Mouse (Mus musculus) lung, embryonic 16.5 days (tissue): ENCODE measurements around the gene Snx33. TPM values are rescaled to one million over a fixed set of nuclear protein-coding genes. Genes with fewer than 3 reads are reported as not detected.
A peak's percentile ranks its signal among the peaks of the same experiment; 100 is the strongest.

Experiments used
- ATAC-seq: fragments of 200-750 bp; cut with Nextera tagmentation; 2 replicates; pipeline ENCODE4 v1.8.0; 2017; ENCODE audit warnings: low read depth, mild to moderate bottlenecking, moderate library complexity
- H3K27ac ChIP-seq: fragments of 300-500 bp; sonication (generic); 2 replicates; pipeline ENCODE4 v1.5.1; 2014; ENCODE audit warnings: mild to moderate bottlenecking, control low read depth, low read length
- H3K27me3 ChIP-seq: fragments of 300-500 bp; sonication (generic); 2 replicates; pipeline ENCODE4 v1.6.1; 2014; ENCODE audit warnings: low read depth, low read length, mixed read lengths; ENCODE audit not compliant: control insufficient read depth, insufficient read depth
- H3K36me3 ChIP-seq: fragments of 300-500 bp; sonication (generic); 2 replicates; pipeline ENCODE4 v1.6.1; 2014; ENCODE audit warnings: low read length; ENCODE audit not compliant: control insufficient read depth, insufficient read depth
- H3K4me1 ChIP-seq: fragments of 300-500 bp; sonication (generic); replicated peaks from 2 replicates; pipeline ENCODE4 v1.6.1; 2014; ENCODE audit warnings: low read length, mixed read lengths; ENCODE audit not compliant: control insufficient read depth, insufficient read depth
- H3K4me2 ChIP-seq: fragments of 300-500 bp; sonication (generic); 2 replicates; pipeline ENCODE4 v1.6.1; 2014; ENCODE audit warnings: low read depth, low read length, control low read depth
- H3K4me3 ChIP-seq: fragments of 300-500 bp; sonication (generic); 2 replicates; pipeline ENCODE4 v1.5.1; 2014; ENCODE audit warnings: mild to moderate bottlenecking, low read length, control low read depth
- H3K9ac ChIP-seq: fragments of 300-500 bp; sonication (generic); 2 replicates; pipeline ENCODE4 v1.6.1; 2014; ENCODE audit warnings: low read length, control low read depth
- H3K9me3 ChIP-seq: fragments of 300-500 bp; sonication (generic); 2 replicates; pipeline ENCODE4 v1.6.1; 2016; ENCODE audit warnings: low read length; ENCODE audit not compliant: control insufficient read depth
- WGBS: fragments of 180-500 bp; shearing (Covaris S2); extraction: QIAGEN DNeasy Blood & Tissue Kit; methylation state at CpG from one replicate; pipeline ENCODE4 v1.1.7; 2014; 5-methylcytosine and 5-hydroxymethylcytosine counted together
- polyA plus RNA-seq: library from polyadenylated mRNA; unstranded; fragments of >200 nt; fragmentation: Nextera tagmentation; extraction: Ambion mirVana; gene quantifications from 2 replicates; pipeline ENCODE4 v1.2.1, GENCODE M21; 2015

The Snx33 gene
- polyA plus RNA-seq, 1 experiment from 2014 or later: 12.2 TPM

GRCm38 (mm10) chr9:56929496-56929895, 1.3 kb upstream of the Snx33 start:
- Histone ChIP-seq H3K4me2 (no peak overlapping the region), H3K4me1 (peaks cover 28% of the 10 kb centered on the region), H3K9ac (no peak overlapping the region), H3K4me3 (no peak overlapping the region), H3K36me3 (no peaks in the 10 kb centered on the region; the same call in 1 of the 2 replicates), H3K27ac (no peak overlapping the region), H3K27me3 (no peaks in the 10 kb centered on the region), H3K9me3 (no peaks in the 10 kb centered on the region)
- no peak for ATAC-seq
- WGBS: 28% methylated on average over 4 of the region's 4 CpGs

GRCm38 (mm10) chr9:56927191-56928012, 769 bp downstream of the Snx33 start:
- Histone ChIP-seq H3K27me3 (no peaks in the 10 kb centered on the region), H3K36me3 (peaks cover under 1% of the 10 kb centered on the region; the same call in 1 of the 2 replicates), H3K9ac (peak overlapping the region; percentile 76), H3K9me3 (no peaks in the 10 kb centered on the region), H3K27ac (peak overlapping the region; percentile 98), H3K4me1 (peaks cover 47% of the 10 kb centered on the region), H3K4me3 (peak overlapping the region; percentile 68), H3K4me2 (peak overlapping the region; percentile 80)
- WGBS: 1% methylated on average over 35 of the region's 35 CpGs
- peak; percentile 19 for ATAC-seq

- H3K27ac ChIP-seq: peak overlapping the region; percentile 98; the same call in 1 of the 2 replicates
- 72% methylated on average over 10 of the region's 10 CpGs for WGBS
Observed at GRCm38 (mm10) chr9:56926387-56926786, 1.8 kb downstream of the Snx33 start.

DNA sequence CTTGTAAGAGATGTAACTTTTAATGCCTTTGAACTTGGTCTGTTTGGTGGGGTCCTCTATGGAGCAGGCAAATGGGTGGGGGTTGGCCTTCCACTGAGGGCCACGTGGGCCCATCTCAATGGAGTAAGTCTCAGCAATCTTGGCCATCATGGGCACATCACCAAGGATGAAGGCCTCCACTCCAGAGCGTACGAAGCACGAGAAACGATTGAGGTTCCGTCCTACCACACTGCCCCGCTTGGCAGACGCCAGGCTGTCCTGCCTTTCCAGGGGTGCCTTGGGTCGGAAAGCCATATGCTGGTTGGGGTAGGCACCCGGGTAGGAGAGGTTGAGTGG, 2.2 kb downstream of the Snx33 start:
- Histone ChIP-seq H3K27ac (no peak overlapping the region), H3K9ac (peak overlapping the region; percentile 76), H3K27me3 (no peaks in the 10 kb centered on the region), H3K4me1 (peaks cover 47% of the 10 kb centered on the region), H3K4me2 (peak overlapping the region; percentile 80), H3K4me3 (peak overlapping the region; percentile 68), H3K9me3 (no peaks in the 10 kb centered on the region), H3K36me3 (peaks cover 12% of the 10 kb centered on the region)
- no peak for ATAC-seq
- 94% methylated on average over 10 of the region's 10 CpGs for WGBS

More at GRCm38 (mm10) chr9:56926387-56926786, 1.8 kb downstream of the Snx33 start:
- Histone ChIP-seq H3K27me3 (no peaks in the 10 kb centered on the region), H3K36me3 (peaks cover 11% of the 10 kb centered on the region), H3K9me3 (no peaks in the 10 kb centered on the region), H3K4me2 (peak overlapping the region; percentile 80), H3K4me3 (peak overlapping the region; percentile 68), H3K9ac (peak overlapping the region; percentile 76), H3K4me1 (peaks cover 47% of the 10 kb centered on the region)
- ATAC-seq: no peak

DNA sequence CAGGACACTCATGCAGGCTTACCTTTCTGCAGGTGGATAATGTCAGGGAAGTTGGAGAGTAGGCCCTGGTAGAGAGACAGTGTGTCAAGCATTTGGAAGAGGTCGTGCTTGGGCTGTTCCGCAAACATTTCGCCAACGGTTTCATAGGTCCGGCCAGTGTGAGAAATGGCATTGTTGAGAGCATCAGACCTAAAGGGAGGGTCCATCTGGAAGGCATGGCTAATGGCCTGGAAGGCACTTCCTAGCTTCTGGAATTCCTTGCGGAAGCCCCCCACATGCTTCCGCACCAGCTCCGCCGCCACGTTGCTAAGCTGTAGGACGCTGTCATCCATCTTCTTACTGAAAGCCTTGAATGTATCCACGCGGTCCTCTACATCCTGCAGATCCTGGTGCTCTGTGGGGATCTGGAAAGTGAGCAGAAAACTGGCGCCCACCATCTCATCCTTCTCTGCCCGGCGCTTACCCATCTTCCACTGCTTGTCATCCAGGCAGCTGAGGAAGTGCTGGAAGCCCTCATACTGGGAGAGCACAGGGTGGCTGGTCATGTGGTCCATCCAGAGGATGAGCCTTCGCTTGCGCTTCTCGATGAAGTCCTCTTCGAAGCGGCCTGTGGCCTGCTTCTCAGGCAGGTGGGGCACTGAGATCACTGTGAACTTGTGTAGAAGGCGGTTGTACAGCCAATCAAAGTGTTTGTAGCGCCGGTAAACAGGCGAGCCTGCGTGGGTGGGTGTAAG, 2.7 kb downstream of the Snx33 start:
- Histone ChIP-seq H3K9me3 (no peaks in the 10 kb centered on the region), H3K27me3 (no peaks in the 10 kb centered on the region), H3K27ac (peak overlapping the region; percentile 86), H3K4me3 (peak overlapping the region; percentile 47), H3K9ac (peak overlapping the region; percentile 58), H3K36me3 (peaks cover 12% of the 10 kb centered on the region), H3K4me1 (peaks cover 47% of the 10 kb centered on the region), H3K4me2 (peak overlapping the region; percentile 80)
- WGBS: 66% methylated on average over 26 of the region's 26 CpGs
- no peak for ATAC-seq

DNA sequence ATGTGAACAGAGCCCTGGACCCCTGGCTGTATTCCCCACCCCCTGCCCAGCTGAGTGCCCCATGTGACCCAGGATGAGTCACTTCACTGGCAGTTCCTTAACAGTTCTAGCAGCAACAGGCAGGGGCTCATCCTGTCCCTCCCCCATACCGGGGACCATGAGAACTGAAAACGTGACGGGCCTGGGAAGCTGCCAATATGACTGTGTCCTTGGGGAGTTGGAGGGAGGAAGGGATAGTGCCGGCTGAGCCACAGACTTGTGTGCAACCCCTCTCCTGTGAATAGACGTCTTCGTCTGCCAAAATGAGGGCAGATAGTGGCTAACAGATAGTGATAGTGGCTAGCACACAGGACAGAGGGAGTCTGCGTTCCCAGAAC, 3.5 kb downstream of the Snx33 start:
- H3K27me3 ChIP-seq: no peaks in the 10 kb centered on the region
- peak overlapping the region; percentile 58 for H3K9ac ChIP-seq
- peaks cover 15% of the 10 kb centered on the region for H3K36me3 ChIP-seq
- no peaks in the 10 kb centered on the region for H3K9me3 ChIP-seq
- peaks cover 47% of the 10 kb centered on the region for H3K4me1 ChIP-seq
- peak overlapping the region; percentile 80 for H3K4me2 ChIP-seq
- ATAC-seq: peak; percentile 68
- peak overlapping the region; percentile 86 for H3K27ac ChIP-seq
- H3K4me3 ChIP-seq: peak overlapping the region; percentile 47
- 5% methylated on average over 7 of the region's 7 CpGs for WGBS

GRCm38 (mm10) chr9:56923841-56924650, 4.1 kb downstream of the Snx33 start:
- Histone ChIP-seq H3K4me2 (peak overlapping the region; percentile 80), H3K27ac (peak overlapping the region; percentile 86), H3K27me3 (no peaks in the 10 kb centered on the region), H3K9ac (peak overlapping the region; percentile 58), H3K9me3 (no peaks in the 10 kb centered on the region), H3K36me3 (peaks cover 15% of the 10 kb centered on the region), H3K4me3 (peak overlapping the region; percentile 47), H3K4me1 (peaks cover 47% of the 10 kb centered on the region)
- no peak for ATAC-seq
- WGBS: 27% methylated on average over 8 of the region's 8 CpGs

DNA sequence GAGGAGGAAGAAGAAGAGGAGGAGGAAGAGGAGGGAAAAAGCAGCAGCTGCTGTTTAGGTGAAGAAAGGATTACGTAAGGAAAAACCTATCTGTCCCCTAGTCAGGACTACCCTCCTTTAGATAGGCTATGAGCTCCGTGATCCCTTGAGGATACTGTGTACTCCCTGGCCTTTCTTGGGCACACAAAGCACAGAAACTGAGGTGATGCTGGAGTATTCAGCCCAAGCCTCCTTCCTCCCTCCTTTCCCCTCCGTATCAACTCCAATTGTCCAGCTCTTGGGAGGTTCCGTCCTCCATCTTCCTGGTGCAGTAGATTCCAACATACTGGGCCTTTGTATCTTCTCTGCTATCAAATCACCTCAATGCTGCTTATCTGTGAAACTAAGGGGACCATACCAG, 5.4 kb downstream of the Snx33 start:
- H3K9me3 ChIP-seq: no peaks in the 10 kb centered on the region
- H3K27ac ChIP-seq: no peak overlapping the region
- no peak overlapping the region for H3K4me2 ChIP-seq
- H3K36me3 ChIP-seq: peaks cover 23% of the 10 kb centered on the region
- peaks cover 42% of the 10 kb centered on the region for H3K4me1 ChIP-seq
- ATAC-seq: no peak
- no peaks in the 10 kb centered on the region for H3K27me3 ChIP-seq
- 86% methylated on average over 4 of the region's 4 CpGs for WGBS
- H3K4me3 ChIP-seq: no peak overlapping the region
- peak overlapping the region; percentile 58 for H3K9ac ChIP-seq

DNA sequence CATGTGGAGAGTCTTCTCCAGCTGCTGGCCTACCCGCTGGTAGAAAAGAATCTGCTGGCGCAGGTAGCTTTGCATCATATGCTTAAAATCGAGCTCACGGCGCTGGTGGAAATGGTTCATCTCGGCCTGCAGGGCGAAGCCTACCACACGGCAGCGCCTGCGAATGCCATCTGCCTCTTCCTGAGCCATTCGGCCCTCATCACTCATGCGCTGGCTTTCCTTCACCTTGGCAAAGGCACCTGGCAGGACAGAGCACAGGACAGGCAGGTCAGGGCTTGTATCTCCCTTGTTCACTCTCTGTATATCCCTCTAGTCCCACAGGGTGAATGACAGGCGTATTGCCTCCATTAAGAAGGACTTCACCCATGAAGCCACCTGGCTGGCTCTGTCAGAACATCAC, 9.7 kb downstream of the Snx33 start:
- Histone ChIP-seq H3K4me2 (no peak overlapping the region), H3K27ac (no peak overlapping the region), H3K9ac (no peak overlapping the region), H3K27me3 (no peaks in the 10 kb centered on the region), H3K36me3 (peaks cover 44% of the 10 kb centered on the region), H3K4me1 (peaks cover 9% of the 10 kb centered on the region), H3K4me3 (no peak overlapping the region), H3K9me3 (no peaks in the 10 kb centered on the region)
- no peak for ATAC-seq
- 92% methylated on average over 13 of the region's 13 CpGs for WGBS
